Mouse (Mus musculus) CD8-positive naive resting alpha-beta T cell, adult 2 months (primary cell): ENCODE measurements around the gene Snx18.

ENCODE experiments used
- DNase-seq, 2 experiments: peaks; one replicate each; pipeline ENCODE4 v3.0.0; 2022; ENCODE audit warnings: low read depth in 2 of 2, low spot score in 2 of 2

Snx18 gene

DNA sequence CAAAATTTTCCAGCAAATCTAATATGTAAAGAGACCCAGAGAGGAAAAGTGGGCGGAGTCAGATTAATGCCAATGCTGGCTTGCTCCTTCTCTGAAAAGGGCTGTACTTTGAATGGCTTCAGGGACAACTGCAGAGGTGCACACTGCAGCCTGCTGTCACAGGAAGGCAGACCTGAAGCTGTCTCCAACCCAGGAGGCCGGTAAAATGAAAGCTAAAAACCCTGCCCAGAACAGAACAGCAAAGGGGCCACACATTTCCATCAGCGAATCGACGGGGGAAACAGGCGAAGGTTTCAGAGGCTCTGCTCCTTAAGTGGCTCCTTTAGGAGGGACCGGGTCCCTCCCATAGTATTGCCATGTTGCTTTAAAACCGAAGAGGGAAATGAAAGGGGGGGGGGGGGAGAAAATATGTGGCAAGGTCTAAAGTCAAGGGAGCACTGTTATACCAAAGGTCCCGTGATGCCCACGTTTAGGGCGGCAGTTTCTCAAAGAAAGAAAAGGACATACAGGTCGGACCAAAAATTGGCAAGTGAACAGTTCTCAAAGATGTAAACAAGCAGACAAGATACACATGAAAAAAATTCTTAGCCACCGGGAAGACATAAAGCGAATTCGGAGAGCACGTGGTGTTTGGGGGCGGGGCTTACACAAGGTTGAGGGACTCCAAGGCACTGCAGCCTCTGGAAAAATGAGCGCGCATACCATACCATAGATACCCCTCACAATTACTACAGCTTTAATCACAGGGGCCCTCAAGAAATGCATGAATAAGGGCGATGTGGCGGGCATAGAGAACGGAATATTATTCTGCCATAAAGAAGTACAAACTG is 18.4 kb downstream of the Snx18 start:
- no peak for DNase-seq

DNA sequence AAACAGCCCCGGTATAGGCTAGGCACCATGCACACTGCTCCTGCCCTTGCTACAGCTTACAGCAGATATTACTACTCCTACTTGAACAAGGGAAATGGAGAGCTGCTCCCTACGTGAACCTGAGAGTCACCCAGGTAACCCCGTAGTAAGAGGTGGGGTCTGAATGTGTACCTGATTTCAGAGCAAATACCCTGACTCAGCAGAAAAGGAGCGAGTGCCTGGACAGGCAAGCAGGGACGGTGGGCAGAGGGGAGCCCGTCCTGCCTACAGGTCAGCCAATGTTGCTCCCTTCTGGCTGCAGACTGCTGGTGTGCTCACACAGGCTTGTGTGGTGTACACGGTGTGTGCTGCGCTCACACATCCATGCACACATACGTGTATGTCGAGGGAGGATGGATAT is 20.7 kb downstream of the Snx18 start:
- DNase-seq, result no peak

DNA sequence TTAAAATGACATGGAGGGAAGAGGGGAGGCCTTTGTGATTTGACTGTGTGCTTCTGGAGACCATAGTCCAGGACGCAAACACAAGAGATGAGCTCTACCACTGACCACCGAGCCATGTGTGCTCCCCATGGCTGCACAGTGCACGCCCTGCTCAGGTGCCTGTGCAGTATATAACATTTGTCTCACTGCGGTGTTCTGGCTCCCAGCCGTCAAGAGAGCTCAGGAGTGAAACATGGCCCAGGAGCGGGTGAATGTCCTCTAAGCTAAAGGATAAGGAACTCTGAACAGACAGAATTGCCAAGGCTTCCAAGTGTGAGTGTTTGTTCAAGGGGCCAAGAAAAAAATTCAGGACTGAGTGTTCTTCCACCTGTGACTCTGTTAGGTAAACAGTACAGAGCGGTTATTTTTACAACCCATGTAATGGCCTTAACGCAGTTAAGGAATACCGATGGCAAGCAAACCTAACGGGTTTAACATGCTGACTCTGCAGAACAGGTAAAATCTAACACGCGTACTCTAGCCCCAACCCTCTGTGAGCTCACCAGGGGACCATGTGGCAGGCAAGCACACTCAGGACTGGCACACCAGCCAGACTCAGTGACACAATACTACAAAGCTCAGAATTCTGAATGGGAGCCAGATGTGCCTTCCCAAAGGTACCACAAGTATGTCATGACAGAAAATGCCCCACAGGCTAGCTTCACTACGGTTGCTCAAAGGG is 21.4 kb downstream of the Snx18 start:
- no peak for DNase-seq

GRCm38 (mm10) chr13:113595987-113596386 is 22.4 kb downstream of the Snx18 start:
- no peak for DNase-seq

DNA sequence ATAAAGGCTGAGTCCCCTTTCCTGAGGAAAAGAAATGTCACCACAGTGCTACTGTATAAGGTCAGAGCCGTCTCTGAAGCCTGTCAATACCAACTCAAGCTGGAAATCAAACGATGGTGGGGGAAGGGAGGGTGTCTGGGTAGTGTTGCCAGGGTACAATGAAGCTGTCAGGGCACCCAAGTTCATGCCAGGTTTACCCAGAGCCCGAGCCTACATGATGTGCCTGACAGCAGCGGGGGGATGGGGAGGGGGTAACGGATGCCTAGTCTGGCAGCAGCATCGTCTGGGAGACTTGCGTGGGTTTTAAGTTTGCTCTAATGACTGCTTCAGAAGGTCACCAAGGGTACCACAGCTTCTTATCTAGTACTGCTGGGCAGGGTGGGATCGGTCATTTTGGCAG is 23.1 kb downstream of the Snx18 start:
- DNase-seq, result no peak

DNA sequence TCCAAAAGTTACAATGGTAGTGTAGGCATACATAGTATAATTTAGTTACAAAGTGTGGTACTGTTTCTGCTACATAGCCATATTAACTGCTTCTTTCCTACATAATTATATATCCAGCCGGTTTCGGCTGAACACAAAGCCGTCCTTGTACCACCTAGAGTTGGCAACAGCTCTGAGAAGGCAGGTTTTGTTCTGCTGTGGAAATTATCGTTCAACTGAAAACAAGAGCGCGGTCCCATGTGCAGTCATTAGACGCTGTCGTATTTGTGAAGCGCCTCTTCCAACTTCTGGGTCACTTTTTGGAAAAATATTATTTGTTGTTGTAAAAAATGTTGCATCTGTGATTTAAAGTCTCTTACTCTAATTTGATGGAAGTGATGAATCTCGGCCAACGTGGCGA is 24.0 kb downstream of the Snx18 start:
- no peak for DNase-seq

DNA sequence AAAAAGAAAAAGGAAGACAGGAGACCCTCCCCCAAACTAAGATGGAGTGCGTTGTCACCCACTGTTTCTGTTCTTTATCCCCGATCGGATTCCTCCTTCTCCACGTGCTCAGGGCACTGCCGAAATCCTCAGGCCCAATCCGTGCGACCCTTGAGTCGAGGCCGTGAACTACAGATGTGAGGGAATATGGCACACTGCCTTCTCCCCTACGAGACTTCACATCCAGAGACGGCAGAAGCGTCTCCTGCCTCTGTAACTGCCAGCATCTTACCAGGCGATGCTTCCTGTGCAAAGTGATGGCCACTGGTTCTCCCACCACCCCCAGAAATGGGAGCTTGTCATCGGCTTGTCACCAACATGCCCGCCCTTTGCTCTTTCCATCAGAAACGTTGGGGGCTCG is 24.7 kb downstream of the Snx18 start:
- no peak for DNase-seq

DNA sequence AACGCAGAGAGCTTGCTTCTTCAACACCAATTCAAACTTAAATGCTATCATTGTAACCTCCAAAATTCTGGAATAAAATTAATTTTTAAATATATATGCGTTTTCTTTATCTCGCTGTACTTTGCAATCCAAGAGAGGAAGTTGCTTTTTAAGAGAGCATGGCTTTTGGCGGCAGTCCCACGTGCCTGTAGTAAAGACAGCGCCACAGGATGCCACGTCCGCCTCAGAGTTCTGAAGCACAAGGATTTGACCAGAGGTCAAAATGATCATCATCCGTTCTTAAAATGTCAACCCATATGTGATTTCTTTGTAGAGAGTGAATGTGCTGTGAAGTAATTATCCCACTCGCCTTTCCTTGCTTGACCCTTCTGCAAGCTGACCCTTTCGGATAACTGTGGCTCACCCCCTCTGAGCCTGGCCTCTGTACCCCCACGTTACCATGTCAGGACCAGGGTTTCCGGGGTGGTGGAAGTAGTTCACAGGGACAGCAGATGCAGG is 25.6 kb downstream of the Snx18 start:
- no peak for DNase-seq

- no peak for DNase-seq
Measured at GRCm38 (mm10) chr13:113591336-113591735, 27.0 kb downstream of the Snx18 start.

GRCm38 (mm10) chr13:113590216-113590615 is 28.1 kb downstream of the Snx18 start:
- no peak for DNase-seq

DNA sequence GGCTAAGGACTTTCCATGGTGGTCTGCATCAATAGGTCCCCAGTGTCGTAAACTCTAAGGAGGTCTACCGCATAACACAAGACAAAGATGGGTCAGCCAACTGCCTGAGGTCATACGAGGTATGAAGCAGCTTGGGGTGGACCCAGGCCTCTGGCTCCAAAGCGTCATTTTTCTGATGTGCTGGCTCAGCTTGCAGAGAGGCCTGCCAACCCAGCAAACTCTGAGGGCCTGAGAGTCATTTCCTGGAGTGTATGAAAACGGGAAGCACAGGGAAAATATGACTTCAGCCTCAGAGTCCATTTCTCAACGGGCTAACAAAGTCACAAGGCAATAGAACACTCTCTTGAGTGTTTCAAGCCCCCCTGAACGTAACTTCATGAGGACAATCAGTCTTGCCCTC is 28.9 kb downstream of the Snx18 start:
- DNase-seq, result no peak

- DNase-seq, result no peak
Measured at GRCm38 (mm10) chr13:113587200-113587936, 31.0 kb downstream of the Snx18 start.

- DNase-seq, result no peak
Measured at GRCm38 (mm10) chr13:113585606-113586005, 32.8 kb downstream of the Snx18 start.

DNA sequence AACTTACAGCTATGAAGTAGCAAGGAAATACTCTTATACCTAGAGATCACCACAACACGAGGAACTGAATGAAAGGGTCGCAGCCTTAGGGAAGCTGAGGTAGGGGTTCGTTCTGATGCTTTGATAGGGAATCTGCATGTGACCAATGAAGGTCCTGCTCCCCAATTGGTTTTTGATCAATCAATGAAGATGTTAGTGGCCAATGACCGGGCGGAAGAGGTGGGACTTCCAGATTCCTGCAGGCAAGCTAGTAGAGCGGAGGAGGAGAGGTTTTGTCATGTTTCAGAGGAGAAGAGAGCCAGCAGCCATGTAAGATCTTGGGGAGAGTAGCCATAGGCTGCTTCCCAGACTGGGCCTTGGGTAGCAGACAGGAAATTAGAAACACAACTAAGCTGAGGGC is 33.9 kb downstream of the Snx18 start:
- DNase-seq, result no peak

DNA sequence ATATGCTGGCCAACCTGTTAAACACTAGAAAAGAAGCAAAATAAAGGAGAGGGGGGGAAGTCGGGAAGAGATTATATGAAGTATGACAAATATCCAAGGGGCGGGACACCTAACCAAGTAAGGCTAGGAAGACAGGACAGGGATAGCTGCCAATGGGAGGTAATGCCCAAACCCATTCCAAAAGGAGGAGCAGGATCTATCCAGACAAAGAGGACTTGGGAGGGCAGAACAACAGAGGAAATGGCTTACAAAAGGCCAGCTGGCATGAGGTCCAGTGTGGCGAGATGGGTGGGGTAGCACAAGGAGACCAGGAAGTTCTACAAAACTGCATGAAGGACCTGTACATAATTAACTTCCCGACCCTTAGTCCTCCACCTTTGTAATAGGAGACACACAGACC is 34.8 kb downstream of the Snx18 start:
- no peak for DNase-seq

- no peak for DNase-seq
Measured at GRCm38 (mm10) chr13:113582024-113582423, 36.3 kb downstream of the Snx18 start.

DNA sequence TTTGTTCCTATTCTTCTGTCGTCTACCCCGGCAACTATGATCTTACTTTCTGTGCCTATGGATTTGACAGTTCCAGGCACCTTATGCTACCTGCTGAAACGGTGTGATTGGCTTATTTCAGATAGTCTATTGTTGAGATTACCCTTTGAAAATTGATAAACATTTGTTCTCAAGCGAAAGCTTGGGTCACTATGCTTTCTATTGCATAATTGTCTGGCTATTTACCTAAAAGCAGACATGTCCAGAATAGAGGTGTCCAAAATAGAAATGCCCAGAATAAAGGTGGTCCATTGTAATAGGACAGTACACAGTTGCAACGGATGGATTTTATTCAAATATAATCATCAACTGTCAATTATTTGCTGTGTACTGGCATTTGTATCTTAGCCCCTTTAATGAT is 36.9 kb downstream of the Snx18 start:
- DNase-seq, result no peak

DNA sequence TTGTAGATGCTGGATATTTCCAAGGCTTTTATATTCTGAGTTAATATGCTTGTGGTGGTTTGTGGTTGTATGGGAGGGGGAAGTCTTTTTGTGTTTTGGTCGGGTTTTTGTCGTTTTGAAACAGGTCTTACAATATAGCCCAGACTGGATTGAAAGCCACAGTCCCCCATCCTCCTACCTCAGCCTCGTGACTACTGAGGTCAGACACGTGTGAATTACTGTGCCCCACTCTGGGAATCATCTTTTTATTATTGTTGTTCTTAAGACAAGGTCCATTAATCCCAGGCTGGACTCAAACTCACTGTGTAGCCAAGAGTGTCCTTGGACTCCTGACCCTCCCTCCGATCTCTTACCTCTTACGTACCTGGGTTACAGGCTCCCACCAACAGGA is 38.0 kb downstream of the Snx18 start:
- peak; percentile 34 to 54 for DNase-seq

GRCm38 (mm10) chr13:113579788-113580399 is 38.5 kb downstream of the Snx18 start:
- DNase-seq, result peak; percentile 60 to 68

DNA sequence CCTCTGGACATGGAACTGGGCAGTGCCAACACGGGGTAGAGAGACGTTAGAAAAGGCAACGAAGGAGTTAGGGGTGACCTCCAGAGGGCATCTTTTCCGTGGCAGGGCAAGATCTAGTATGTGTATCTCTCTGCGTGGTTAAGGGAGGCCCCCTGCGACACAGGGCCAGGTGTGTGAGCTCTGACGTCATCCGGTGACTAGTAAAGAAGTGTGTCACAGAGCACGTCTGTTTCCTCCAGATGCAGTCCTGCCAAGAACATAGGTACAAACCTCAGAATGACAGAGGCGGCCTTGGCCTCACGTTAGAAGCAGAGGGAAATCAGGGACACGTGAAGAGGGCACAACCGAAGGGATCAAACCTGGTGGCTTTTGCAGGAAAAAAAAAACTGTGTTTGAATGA is 44.1 kb downstream of the Snx18 start:
- DNase-seq, result peak; percentile 14 to 38

- no peak for DNase-seq
Measured at GRCm38 (mm10) chr13:113573377-113573776, 45.0 kb downstream of the Snx18 start.
